Mouse (Mus musculus) embryonic facial prominence, embryonic 13.5 days (tissue): ENCODE data around the gene Cdc45. TPM values are rescaled to one million over a fixed set of nuclear protein-coding genes. Genes with fewer than 3 reads are reported as not detected.

Source experiments
- ATAC-seq: fragments of 200-750 bp; cut with Nextera tagmentation; 2 replicates; pipeline ENCODE4 v1.8.0; 2017; ENCODE audit warnings: low read depth; ENCODE audit not compliant: insufficient number of reproducible peaks, insufficient read depth, low FRiP score, low TSS enrichment
- H3K27ac ChIP-seq: fragments of 300-500 bp; sonication (generic); 2 replicates; pipeline ENCODE4 v1.5.1; 2015; ENCODE audit warnings: moderate library complexity, mild to moderate bottlenecking, inconsistent platforms
- H3K27me3 ChIP-seq: fragments of 300-500 bp; sonication (generic); 2 replicates; pipeline ENCODE4 v1.6.1; 2015; ENCODE audit warnings: mild to moderate bottlenecking, inconsistent platforms
- H3K36me3 ChIP-seq: fragments of 300-500 bp; sonication (generic); 2 replicates; pipeline ENCODE4 v1.6.1; 2015; ENCODE audit warnings: mild to moderate bottlenecking, inconsistent platforms
- H3K4me1 ChIP-seq: fragments of 300-500 bp; sonication (generic); 2 replicates; pipeline ENCODE4 v1.6.1; 2015; ENCODE audit warnings: inconsistent platforms
- H3K4me2 ChIP-seq: fragments of 300-500 bp; sonication (generic); 2 replicates; pipeline ENCODE4 v1.6.1; 2015; ENCODE audit warnings: moderate library complexity, mild to moderate bottlenecking, inconsistent platforms
- H3K4me3 ChIP-seq: fragments of 300-500 bp; sonication (generic); 2 replicates; pipeline ENCODE4 v1.5.1; 2015; ENCODE audit warnings: mild to moderate bottlenecking, inconsistent platforms
- H3K9ac ChIP-seq: fragments of 300-500 bp; sonication (generic); 2 replicates; pipeline ENCODE4 v1.6.1; 2015; ENCODE audit warnings: mild to moderate bottlenecking, inconsistent platforms
- H3K9me3 ChIP-seq: fragments of 300-500 bp; sonication (generic); 2 replicates; pipeline ENCODE4 v1.6.1; 2016; ENCODE audit warnings: inconsistent platforms
- WGBS: fragments of 180-500 bp; shearing (Covaris S2); methylation state at CpG from one replicate; pipeline ENCODE4 v1.1.7; 2015; ENCODE audit warnings: mixed read lengths; 5-methylcytosine and 5-hydroxymethylcytosine counted together
- polyA plus RNA-seq: library from polyadenylated mRNA; unstranded; fragments of >200 nt; fragmentation: Nextera tagmentation; extraction: Ambion mirVana; gene quantifications from 2 replicates; pipeline ENCODE4 v1.2.1, GENCODE M21; 2015

Cdc45 gene
- polyA plus RNA-seq, 1 experiment from 2014 or later: 47.8 TPM

GRCm38 (mm10) chr16:18786652-18787051, 25.1 kb downstream of the Cdc45 start:
- H3K27me3 ChIP-seq: no peaks in the 10 kb centered on the region
- H3K4me1 ChIP-seq: no peaks in the 10 kb centered on the region
- H3K27ac ChIP-seq: no peak overlapping the region
- no peak overlapping the region for H3K9ac ChIP-seq
- H3K9me3 ChIP-seq: no peaks in the 10 kb centered on the region
- peaks cover 91% of the 10 kb centered on the region for H3K36me3 ChIP-seq
- no peak for ATAC-seq
- no peak overlapping the region for H3K4me3 ChIP-seq
- no peak overlapping the region for H3K4me2 ChIP-seq
- WGBS: 93% methylated on average over 10 of the region's 10 CpGs

DNA sequence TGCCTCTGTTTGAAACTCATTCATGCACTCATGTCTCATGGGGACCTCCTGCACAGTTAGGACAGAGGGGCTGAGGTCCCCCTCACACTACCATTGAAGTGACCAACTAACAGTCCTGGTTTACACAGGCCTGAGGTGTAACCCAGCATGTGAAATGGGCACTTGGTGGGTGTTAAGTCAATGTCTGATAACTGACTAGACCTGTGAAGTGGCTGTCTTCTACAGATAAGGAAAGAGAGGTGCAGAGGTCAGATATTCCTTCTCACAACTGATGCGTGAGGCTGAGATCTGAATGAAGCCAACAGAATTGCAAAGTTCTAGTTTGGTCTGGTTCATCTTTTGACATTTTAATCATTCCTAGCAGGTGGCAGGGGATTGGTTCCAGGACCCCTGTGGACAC, 26.3 kb downstream of the Cdc45 start:
- H3K36me3 ChIP-seq: peaks cover 89% of the 10 kb centered on the region
- H3K4me2 ChIP-seq: no peak overlapping the region
- no peaks in the 10 kb centered on the region for H3K4me1 ChIP-seq
- no peak for ATAC-seq
- no peaks in the 10 kb centered on the region for H3K9me3 ChIP-seq
- no peaks in the 10 kb centered on the region for H3K27me3 ChIP-seq
- H3K9ac ChIP-seq: no peak overlapping the region
- H3K4me3 ChIP-seq: no peak overlapping the region
- 91% methylated on average over 1 of the region's 1 CpGs for WGBS
- H3K27ac ChIP-seq: no peak overlapping the region

DNA sequence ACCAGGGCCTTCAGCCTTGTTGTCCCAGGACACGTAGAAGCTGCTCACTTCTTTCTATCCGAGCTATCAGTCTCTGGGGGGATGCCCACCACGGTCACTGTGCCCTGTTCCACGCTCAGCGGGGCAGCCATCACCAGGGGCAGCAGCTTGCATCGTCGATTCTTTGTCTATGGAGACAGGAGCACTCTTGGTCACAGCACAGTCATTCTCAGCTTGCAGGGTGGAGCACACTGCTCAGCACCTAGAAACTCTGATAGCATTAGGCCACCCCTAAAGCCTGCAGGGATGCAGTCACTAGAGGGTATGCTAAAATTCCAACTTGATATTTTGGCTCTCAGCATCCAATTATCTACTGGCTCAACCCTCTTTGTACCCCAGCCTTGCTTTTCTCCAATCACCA, 26.8 kb downstream of the Cdc45 start:
- H3K4me1 ChIP-seq: no peaks in the 10 kb centered on the region
- 0 out of 2 replicates have a peak, but pooled peaks cover 1% of the 10 kb centered on the region for H3K27me3 ChIP-seq
- no peak overlapping the region for H3K9ac ChIP-seq
- H3K27ac ChIP-seq: no peak overlapping the region
- WGBS: 90% methylated on average over 7 of the region's 7 CpGs
- peaks cover 87% of the 10 kb centered on the region for H3K36me3 ChIP-seq
- H3K9me3 ChIP-seq: no peaks in the 10 kb centered on the region
- H3K4me2 ChIP-seq: no peak overlapping the region
- no peak overlapping the region for H3K4me3 ChIP-seq
- no peak for ATAC-seq

- no peak for ATAC-seq
- H3K4me1 ChIP-seq: peaks cover 7% of the 10 kb centered on the region
- no peak overlapping the region for H3K27ac ChIP-seq
- peaks cover 33% of the 10 kb centered on the region for H3K27me3 ChIP-seq
- H3K4me3 ChIP-seq: no peak overlapping the region
- H3K36me3 ChIP-seq: peaks cover 61% of the 10 kb centered on the region
- H3K9me3 ChIP-seq: no peaks in the 10 kb centered on the region
- H3K4me2 ChIP-seq: no peak overlapping the region
- 82% methylated on average over 10 of the region's 10 CpGs for WGBS
- H3K9ac ChIP-seq: no peak overlapping the region
Measured at GRCm38 (mm10) chr16:18781810-18782209, 30.0 kb downstream of the Cdc45 start.

DNA sequence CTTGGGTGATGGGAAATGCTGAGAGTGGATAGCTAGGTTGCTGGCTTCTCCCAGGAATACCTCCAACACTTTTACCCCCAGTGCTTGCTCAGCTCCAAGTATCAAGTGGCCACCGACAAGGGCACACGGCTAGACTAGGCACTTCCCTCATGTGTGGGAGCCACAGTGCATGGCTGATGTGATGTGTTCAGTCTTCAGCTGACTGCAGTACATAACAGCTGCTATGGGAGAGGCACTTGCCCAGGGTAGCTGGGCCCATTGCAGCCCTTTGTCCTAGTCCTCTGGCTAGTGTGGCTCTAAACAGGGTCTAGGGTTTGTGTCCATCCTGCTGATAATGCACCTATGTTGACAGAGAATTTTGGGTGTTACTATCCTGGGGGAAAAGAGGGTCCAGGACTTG, 33.3 kb downstream of the Cdc45 start:
- Histone ChIP-seq H3K4me2 (peak overlapping the region; percentile 71), H3K9ac (no peak overlapping the region), H3K4me1 (peaks cover 14% of the 10 kb centered on the region), H3K36me3 (peaks cover 29% of the 10 kb centered on the region), H3K27me3 (peaks cover 66% of the 10 kb centered on the region), H3K27ac (no peak overlapping the region), H3K4me3 (peak overlapping the region; percentile 46; the same call in 1 of the 2 replicates), H3K9me3 (no peaks in the 10 kb centered on the region)
- no peak for ATAC-seq
- WGBS: 50% methylated on average over 2 of the region's 2 CpGs

DNA sequence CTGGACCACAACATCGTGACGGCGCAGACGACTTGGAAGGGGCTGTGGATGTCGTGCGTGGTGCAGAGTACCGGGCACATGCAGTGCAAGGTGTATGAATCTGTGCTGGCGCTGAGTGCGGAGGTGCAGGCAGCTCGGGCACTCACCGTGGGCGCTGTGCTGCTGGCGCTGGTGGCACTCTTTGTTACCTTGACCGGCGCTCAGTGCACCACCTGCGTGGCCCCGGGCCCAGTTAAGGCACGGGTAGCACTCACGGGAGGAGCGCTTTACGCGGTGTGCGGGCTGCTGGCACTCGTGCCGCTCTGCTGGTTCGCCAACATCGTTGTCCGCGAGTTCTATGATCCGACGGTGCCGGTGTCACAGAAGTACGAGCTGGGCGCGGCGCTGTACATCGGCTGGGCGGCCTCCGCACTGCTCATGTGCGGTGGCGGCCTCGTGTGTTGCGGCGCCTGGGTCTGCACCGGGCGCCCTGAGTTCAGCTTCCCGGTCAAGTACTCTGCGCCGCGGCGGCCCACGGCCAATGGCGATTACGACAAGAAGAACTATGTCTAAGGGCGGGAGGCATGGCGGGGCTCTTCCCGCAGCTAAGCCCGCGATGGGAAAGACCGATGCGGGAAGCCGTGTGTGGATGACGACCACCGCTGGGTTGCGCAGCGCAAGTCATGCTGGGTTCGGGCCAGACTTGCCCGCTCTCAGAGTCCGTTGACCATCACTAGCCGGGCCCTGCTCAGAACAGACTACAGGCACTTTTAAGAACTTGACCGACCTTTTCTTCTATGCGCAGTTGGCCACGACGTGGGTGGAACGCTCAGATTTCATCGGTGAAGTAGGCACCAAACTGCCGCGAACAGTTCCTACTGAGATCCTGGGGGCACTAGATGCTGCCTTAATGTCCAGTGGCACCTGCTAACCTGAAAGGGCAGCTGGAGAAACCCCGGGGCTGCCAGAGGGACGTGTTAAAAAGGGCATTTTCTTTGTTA, 34.4 kb downstream of the Cdc45 start:
- peaks cover 66% of the 10 kb centered on the region for H3K27me3 ChIP-seq
- H3K36me3 ChIP-seq: peaks cover 22% of the 10 kb centered on the region
- no peaks in the 10 kb centered on the region for H3K9me3 ChIP-seq
- H3K4me2 ChIP-seq: peak overlapping the region; percentile 71
- peaks cover 14% of the 10 kb centered on the region for H3K4me1 ChIP-seq
- no peak for ATAC-seq
- peak overlapping the region; percentile 69 for H3K9ac ChIP-seq
- H3K27ac ChIP-seq: no peak overlapping the region
- WGBS: 2% methylated on average over 80 of the region's 80 CpGs
- peak overlapping the region; percentile 46 for H3K4me3 ChIP-seq

GRCm38 (mm10) chr16:18776556-18777100, 35.2 kb downstream of the Cdc45 start, which contains the start of gene Cldn5:
Cldn5 (plus strand) TSS chr16:18776847.
- ATAC-seq: peak; percentile 53; the same call in 1 of the 2 replicates
- H3K27ac ChIP-seq: 0 out of 2 replicates have a peak within 1 kb of the TSS, but pooled peaks have one; percentile 7
- 5% methylated on average over 19 of the region's 19 CpGs for WGBS
- H3K4me1 ChIP-seq: peaks cover 14% of the 10 kb centered on the region
- peaks cover 66% of the 10 kb centered on the region for H3K27me3 ChIP-seq
- H3K9ac ChIP-seq: peak within 1 kb of the TSS; percentile 69
- peak within 1 kb of the TSS; percentile 46 for H3K4me3 ChIP-seq
- peak within 1 kb of the TSS; percentile 71 for H3K4me2 ChIP-seq
- no peaks in the 10 kb centered on the region for H3K9me3 ChIP-seq
- peaks cover 14% of the 10 kb centered on the region for H3K36me3 ChIP-seq

GRCm38 (mm10) chr16:18775621-18776555, 35.9 kb downstream of the Cdc45 start:
- 26% methylated on average over 18 of the region's 18 CpGs for WGBS
- ATAC-seq: no peak
- Histone ChIP-seq H3K36me3 (peaks cover 8% of the 10 kb centered on the region), H3K9ac (no peak overlapping the region), H3K27ac (0 out of 2 replicates have a peak overlapping the region, but pooled peaks have one; percentile 7), H3K27me3 (peaks cover 66% of the 10 kb centered on the region), H3K4me3 (peak overlapping the region; percentile 46; the same call in 1 of the 2 replicates), H3K4me2 (peak overlapping the region; percentile 71), H3K9me3 (no peaks in the 10 kb centered on the region), H3K4me1 (peaks cover 14% of the 10 kb centered on the region)

GRCm38 (mm10) chr16:18773936-18774335, 37.9 kb downstream of the Cdc45 start:
- no peak overlapping the region for H3K4me2 ChIP-seq
- no peak overlapping the region for H3K4me3 ChIP-seq
- H3K27ac ChIP-seq: no peak overlapping the region
- no peaks in the 10 kb centered on the region for H3K36me3 ChIP-seq
- peaks cover 54% of the 10 kb centered on the region for H3K27me3 ChIP-seq
- no peak for ATAC-seq
- WGBS: 14% methylated on average over 2 of the region's 2 CpGs
- H3K9ac ChIP-seq: no peak overlapping the region
- peaks cover 14% of the 10 kb centered on the region for H3K4me1 ChIP-seq
- H3K9me3 ChIP-seq: no peaks in the 10 kb centered on the region

GRCm38 (mm10) chr16:18769501-18769900, 42.3 kb downstream of the Cdc45 start:
- H3K9ac ChIP-seq: no peak overlapping the region
- H3K4me1 ChIP-seq: no peaks in the 10 kb centered on the region
- no peak overlapping the region for H3K4me2 ChIP-seq
- H3K4me3 ChIP-seq: no peak overlapping the region
- peaks cover 10% of the 10 kb centered on the region for H3K27me3 ChIP-seq
- no peak for ATAC-seq
- H3K36me3 ChIP-seq: no peaks in the 10 kb centered on the region
- 69% methylated on average over 1 of the region's 1 CpGs for WGBS
- no peak overlapping the region for H3K27ac ChIP-seq
- H3K9me3 ChIP-seq: no peaks in the 10 kb centered on the region

DNA sequence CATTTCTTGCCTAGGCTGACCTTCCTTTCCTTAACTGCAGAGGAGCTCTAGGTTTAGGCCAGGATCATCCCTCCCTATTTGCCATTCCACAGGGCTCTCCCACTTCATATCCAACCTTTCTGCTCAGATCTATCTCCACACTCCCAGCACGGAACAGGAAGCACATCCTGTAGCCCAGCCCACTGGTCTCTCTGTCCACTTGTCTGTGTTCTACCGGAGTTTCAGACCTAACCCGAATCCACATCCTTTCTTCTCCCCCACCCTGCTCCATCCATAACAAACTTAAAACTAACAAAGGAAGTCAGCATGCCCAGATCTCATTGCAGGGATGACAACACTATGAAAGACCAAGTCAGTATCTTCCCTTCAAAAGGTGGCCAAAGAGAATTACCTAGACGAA, 45.4 kb downstream of the Cdc45 start:
- Histone ChIP-seq H3K4me1 (no peaks in the 10 kb centered on the region), H3K4me2 (no peak overlapping the region), H3K36me3 (no peaks in the 10 kb centered on the region), H3K4me3 (no peak overlapping the region), H3K27ac (no peak overlapping the region), H3K9me3 (no peaks in the 10 kb centered on the region), H3K9ac (no peak overlapping the region), H3K27me3 (no peaks in the 10 kb centered on the region)
- no peak for ATAC-seq
- 73% methylated on average over 4 of the region's 4 CpGs for WGBS
